Mouse (Mus musculus) megakaryocyte, adult 5-6 weeks (primary cell): ENCODE measurements around the gene Pgpep1l. TPM values are rescaled to one million over a fixed set of nuclear protein-coding genes. Genes with fewer than 3 reads are reported as not detected.
"Not testable (repeated sequence)": the region's sequence is repeated elsewhere in the genome, so short reads cannot be mapped to it uniquely, and the experiment has no call there.

Experiments
- ATAC-seq: 2 replicates; pipeline ENCODE4 v1.8.0; 2016; ENCODE audit warnings: mild to moderate bottlenecking, inconsistent platforms; ENCODE audit not compliant: poor library complexity, severe bottlenecking
- total RNA-seq, 2 experiments: library from RNA; stranded (forward) in 1 of 2; stranded (reverse) in 1 of 2; fragments of 153-499, 151-499 nt in 1 of 2; fragments of 221-1000, 200-1000 nt in 1 of 2; gene quantifications; 2 replicates each; pipeline versions ENCODE4 v1.2.3 to v1.2.4; 2015 to 2017

The Pgpep1l gene
- total RNA-seq (2015) (not detected in 2 replicates), total RNA-seq (2017) (not detected in 2 replicates)

DNA sequence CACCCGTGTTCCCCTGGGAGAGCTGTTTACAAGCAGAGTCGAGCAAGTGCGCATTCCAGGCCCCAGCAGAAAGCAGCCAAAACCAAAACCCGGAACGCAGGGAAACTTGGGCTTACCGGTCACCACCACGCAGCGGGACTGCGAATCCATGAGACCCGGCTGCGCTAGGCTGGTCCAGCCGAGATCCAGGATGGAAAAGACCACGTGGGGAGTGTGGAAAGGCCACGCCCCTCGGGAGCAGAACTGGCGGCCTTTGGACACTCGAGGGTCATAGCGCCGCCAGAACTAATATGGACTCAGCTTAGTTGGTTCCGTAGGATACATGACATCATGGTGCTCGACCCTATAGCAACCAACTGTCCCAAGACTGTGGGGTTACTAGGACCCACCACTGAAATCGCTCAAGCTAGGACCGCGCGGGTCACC lies at the start of gene Pgpep1l:
Gene Pgpep1l (minus strand): TSS at position 206 of the 426 bp plus-strand sequence.
- no peak for ATAC-seq

DNA sequence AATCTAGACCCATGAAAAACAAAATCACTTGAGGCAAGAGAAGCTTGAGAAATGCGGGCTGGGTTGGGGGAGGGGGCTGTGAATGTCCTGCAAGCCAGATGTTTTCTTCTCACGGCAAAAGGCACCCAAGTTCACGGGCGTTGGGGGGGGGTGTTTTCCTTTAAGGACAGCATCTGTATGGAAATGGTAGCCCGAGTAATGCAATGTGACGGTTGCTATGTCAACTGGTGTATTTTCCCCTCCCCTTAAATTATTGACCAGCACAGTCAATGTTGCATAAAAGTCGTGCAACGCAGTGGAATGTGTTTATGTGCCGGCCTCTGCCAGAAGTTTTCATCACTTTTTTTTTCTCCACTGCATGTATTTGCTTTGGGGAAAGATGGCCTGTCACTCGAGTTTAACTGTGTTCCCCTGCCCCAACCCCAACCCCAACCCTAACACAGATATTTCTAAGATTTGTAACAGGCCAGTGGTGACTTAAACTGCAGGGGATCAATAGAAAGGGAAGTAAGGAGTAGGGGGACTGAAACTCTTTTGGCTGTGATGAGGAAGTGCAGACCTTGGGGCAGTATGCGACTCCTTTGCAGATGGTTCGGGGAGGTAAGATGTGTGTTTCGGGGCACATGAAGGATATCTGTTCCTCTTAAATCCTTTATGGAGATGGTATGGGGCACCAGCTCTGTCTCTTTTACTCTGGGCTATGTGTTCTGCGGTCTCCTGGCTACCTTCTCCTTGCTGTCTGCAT lies 49.2 kb upstream of the Pgpep1l start:
- peak; percentile 54; the same call in 1 of the 2 replicates for ATAC-seq

DNA sequence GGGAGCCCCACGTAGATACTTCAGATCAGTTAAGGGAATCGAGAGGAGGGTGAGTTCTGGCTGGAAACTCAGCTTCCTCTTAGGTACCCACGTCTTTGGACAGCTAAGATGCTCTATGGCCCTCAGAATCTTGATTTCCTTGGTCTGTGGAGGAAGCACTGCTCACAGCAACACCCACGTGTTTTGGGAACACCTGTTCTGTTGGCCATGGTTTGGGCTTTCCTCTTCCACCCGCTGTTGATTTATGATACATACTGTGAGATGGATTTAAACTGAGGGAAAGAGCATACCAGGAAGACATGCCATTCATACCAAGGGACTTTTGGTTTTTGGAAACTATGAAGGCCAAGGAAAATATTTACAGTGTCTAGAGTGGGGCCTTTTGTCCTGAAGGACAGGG lies 48.4 kb upstream of the Pgpep1l start:
- no peak for ATAC-seq

DNA sequence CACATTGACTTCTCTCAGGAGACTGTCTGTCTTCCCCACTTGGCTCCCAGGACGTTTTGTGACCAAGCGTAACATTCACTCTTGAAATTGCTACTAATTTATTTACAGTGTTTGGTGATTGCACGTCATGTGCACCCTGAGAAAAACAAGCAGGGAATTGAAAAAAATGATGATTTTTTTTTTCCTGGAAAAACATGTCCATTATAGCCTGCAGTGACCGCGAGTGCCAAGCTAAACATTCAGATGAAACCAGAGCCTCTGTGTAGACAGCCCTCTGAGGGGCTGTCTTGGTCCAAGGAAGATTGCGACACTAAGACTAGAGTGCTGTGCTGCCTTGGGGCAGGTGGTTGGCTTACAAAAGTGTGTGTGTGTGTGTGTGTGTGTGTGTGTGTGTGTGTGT lies 47.4 kb upstream of the Pgpep1l start:
- no peak for ATAC-seq

DNA sequence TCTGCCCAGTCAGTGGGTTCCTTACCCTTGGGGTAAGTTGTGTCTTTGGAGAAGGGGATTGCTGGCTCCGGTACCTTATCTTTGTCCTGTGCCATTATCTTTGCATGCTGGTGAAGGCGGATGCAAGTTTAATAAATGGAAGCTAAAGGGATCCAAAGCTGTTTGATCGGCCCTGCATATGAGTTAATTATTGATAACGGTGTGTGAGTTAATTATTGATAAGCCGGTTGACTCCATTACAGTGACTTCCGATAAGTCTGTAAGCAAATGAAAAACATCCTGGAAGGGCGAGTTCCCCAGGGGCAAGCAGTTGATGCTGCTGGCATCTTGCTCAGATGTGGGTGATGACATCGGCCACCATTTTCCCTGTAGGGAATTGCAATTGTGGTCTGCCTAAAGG lies 42.7 kb upstream of the Pgpep1l start:
- no peak for ATAC-seq

DNA sequence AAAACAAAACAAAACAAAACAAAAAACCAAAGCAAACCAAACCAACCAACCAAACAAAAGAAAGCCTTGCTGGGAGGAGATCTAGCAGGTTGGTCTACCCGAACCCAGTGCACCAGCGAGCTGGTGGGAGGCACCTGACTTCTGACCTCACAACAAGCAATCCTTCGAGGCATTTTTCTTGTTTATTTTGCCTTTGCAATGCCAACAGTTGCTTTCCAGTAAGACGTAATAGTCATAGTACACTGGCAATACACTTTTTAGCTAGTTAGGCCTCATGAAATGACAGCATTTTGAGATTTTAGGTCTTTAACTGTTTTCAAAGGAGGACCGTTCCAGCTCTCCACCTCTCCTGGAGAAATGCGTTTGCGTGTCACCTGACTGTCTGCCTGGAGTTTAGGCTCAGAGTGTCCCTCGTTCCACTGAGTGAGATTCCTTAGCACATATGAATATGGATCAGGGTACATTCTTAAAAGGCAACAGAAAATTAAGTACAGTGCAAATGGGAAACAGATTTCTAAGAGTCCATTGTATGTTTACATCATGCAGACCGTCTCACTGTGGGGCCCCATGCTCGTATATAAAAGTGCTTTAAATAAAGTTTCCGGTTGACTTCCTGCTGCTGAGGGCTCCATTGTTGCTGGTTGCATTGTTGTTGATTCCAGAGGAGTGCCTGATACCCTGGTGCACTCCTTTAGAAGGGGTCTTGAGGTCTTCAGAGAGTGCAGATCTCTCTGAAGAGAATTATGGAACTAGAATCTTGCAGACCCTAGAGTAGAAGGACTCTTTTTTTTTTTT lies 41.9 kb upstream of the Pgpep1l start:
- no peak for ATAC-seq

DNA sequence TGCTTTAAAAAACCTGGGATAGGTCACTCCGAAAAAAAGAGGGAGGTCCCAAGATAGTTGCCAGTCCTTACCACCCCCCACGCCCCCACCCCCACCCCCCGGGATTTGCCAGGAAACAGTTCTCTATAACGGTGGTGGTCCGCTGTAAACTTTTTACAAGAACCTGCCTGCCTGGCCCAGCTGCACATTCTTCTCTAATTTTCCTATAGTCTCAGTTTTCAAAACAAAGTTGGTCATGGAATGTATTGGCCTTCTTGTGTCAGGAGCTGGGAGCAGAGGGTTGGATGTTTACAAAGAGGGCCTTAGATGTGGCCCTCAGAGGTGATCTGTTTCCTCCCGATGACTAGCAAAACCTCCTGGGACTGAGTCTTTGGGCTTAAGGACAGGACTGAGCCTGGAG lies 39.7 kb upstream of the Pgpep1l start:
- ATAC-seq: no peak

DNA sequence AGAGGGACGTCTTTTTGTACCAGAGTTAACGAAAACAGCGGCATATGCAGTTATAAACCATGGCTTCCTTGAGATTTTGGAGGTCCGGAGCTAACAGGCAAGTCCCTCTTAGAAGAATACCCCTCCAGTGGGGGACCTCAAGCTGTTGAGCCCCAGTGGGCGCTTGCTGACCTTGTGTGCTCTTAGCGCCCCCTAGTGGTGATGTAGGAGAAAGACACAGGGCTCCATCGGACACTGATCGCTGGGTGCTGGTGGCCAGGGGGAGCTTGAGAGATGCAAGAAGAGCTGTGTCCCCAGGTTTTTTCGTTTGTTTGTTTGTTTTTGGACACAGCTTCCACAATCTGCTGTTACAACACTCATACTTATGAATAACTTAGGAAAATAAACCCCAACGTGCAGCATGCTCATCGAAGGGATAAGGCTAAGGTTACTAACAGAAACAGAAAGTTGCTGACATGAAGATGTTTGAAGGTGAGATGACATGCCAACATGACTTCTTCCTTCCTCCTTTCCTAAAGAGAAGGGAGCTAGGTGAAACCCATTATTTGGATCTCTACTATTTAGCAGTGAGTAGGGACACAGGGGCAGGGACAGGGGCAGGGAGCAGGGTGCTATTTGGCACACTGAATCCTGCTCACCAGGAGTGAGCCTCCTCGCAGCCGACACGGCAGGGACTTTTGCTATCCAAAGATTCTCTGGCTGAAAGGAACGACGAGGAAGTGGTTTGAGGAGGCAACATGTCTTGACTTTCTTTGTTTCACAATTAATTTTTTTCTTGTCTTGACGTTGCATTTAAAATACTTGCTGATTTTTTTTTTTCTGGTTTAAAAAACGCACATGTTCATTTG lies 38.8 kb upstream of the Pgpep1l start:
- ATAC-seq: peak; percentile 97

DNA sequence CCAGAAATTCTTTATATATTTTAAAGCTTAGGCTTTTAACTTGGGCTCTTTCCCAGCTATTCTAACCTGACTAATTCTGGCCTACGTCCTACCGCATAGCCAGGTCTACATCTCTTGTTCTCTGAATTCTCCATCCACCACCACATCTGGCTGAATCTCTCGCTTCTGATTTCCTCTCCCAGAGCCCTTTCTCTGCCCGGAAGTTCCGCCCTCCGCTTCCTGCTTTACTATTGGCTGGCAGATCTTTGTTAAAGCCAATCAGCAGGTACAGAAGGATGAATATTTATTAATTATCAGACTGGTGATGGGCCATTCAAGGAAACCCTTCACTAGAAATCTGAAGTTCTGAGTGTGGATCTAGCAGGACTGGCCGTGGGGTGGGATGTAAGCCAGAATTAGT lies 37.1 kb upstream of the Pgpep1l start:
- no peak for ATAC-seq

DNA sequence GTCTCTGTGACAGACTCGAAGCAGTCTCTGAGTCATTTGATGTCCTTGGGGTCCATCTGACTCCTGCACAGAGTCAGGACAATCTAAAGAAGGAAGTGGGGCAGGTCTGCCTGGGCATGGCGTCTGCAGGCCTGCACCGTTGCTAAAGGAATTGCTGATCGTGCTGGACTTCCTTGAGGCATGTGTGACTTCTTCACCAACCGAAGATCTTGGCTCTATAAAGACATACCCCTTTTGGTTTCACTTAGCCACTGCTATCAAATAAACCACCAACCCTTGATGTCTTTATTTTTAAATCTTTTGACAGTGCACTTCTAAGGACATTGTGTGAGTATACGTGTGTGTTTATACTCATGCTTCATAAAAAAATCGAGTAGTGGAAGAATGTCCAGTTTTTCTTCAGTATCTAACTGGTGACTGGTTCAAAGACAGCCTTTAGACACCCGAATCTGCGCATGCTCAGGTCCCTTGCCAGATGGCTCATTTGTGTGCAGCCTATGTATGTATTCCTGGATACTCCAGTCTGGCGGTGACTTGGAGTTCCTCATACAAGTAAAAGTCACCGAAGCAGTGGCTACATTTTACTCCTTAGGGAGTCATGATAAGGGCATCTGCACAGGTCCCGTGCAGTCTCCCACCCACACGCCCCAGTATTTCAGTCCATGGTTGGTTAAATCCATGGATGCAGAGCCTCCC lies 34.5 kb upstream of the Pgpep1l start:
- ATAC-seq: no peak

DNA sequence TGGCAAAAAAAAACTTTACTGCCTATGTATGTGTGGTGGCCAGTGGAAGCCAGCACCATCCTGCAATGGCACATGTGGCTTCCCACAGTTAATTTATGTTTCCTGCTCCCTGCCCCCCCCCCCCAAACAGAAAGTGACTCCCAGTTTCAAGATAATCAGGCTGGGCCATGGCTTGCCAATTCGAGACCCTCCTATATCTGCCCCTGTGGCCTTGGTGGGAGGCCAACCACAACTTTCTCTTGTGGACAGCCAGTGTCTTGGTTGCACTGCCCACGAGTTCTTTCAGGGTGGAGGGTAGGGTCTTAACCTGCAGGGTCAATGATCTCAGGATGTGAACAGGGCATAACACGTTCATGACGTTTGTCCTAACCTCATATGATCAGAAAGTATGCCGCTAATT lies 32.5 kb upstream of the Pgpep1l start:
- no peak for ATAC-seq

DNA sequence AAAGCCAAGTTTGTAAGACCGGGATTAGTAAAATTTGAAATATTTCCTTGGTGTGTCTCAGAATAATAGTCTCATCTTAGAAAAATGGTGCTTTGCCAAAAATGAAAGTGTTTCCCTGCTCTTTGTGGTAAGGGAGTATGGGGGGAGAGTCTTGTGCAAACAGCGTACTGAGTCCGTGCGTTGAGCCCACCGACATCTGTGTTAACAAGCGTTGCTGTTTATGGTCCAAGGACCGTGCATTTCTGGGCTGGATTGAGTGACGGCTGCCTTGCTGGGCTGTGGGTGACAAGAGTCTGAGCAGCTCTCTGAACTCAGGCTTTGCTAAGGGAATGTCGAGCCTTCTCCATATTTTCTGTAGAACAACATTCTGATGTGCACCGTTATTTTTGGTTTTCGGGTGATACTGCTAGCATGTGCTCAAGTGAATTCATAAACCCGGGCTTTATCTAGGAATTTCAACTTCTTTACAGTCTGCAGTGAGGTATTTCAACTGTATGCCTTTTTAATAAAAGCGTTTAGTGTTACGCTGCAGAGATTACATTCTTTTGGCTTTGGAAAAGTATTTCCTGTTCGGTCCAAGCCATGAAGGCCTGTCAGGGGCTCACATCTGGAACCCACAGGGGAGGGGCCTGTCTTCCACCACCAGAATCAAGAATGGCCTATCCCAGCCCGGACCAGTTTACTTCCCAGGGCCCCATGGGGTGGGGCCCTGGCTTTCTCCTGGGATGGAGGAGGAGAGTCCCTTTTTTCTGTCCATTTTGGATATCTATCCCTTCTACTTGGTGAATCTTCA lies 30.2 kb upstream of the Pgpep1l start:
- no peak for ATAC-seq

DNA sequence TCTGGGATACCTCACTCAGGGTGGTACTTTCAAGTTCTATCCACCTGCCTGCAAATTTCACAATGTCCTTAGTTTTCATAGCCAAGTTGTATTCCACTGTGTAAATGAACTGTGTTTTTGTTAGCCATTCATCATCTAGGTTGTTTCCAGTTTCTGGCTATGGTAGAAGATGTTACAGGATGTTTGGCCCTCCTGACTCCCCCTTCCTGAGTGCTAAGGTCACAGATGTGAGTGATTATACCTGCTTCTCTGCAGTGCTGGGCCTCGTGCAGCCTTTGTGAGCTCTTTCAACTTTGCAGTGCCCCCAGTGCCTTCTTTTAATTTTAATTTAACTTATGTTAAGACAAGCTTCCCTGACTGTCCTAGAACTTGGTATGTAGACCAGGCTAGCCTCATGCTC lies 27.6 kb upstream of the Pgpep1l start:
- ATAC-seq: no peak

DNA sequence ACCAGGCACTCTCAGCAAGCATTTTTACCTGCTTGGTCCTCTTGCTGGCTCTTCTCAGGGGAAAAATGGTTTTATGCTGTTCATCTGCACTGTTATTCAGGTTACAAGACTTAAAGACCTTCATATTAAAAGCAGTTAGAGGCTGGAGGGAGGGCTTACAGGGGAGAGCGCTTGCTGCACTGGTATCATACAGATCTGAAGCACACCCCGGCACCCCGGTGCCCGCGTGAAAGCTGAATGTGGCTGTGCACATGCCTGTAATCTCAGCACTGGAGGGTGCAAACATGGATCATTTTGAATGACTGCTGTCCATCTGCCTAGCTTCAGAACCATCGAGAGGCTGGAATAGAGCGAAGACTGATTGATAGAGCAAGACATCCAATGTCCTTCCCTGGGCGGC lies 25.0 kb upstream of the Pgpep1l start:
- no peak for ATAC-seq

DNA sequence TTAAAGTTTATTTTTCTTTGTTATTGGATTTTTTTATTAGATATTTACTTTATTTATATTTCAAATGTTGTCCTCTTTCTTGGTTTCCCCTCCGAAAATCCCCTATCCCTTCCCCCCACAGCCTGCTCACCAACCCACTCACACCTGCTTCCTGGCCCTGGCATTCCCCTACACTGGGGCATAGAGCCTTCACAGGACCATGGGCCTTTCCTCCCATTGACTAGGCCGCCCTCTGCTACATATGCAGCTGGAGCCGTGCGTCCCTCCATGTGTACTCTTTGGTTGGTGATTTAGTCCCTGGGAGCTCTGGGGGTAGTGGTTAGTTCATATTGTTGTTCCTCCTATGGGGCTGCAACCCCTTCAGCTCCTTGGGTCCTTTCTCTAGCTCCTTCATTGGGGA lies 24.0 kb upstream of the Pgpep1l start:
- ATAC-seq: not testable (repeated sequence)

DNA sequence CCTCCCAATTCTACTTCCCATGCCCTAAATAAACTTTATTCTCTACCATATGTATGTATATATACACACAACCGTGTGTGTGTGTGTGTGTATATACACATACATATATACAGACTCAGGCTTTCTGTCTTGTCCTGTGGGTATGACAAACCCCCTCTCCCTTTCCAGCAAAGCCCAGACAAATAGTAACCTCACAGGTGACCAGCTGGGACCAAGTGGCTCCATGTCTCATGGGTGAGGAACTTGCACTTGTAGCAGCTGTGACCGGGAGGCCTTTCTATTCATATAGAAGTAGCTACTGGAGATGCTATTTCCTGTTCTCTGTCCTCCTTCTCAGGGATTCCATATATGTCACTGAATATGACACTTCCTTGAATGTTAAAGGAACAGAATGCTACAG lies 23.5 kb upstream of the Pgpep1l start:
- ATAC-seq: no peak

DNA sequence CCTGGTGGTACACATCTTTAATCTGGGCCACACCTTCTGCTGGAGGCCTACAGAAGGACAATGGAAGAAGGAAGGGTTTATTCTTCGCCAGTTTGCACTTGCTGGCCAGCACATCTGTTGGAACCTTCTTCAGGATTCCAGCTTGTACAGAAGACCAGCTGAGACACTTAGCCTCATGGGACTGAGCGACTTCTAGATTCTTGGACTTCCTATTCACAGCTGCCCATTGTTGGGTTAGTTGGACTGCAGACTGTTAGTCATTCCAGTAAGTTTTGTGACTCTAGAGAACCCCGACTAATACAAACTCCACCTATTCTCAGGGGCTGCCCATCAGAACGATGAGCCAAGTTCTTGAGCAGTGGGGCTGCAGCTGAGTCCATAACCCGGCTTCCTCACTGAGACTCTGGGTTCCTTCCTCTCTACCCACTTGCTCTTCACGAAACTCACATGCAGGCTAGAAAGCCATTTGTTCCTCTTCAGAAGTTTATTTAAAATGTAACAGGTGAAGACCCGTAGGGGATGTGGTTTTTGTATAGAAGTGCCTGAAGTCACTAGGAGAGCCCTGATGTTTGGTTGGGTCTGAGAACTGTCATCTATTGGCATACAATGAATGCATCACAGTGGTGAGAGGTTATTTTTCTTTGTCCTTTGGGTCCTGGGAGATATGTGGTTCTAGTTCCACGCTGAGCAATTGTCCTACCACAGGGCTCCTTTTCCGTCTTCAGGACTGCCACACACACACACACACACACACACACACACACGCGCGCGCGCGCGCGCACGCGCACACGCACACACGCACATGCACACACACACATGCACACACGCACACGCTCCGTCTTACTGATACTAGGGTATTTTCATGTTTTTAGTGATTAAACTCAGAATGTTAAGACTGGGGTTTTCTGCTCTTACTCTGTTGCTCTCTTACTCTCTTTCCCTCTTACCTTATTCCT lies 22.8 kb upstream of the Pgpep1l start:
- no peak for ATAC-seq

DNA sequence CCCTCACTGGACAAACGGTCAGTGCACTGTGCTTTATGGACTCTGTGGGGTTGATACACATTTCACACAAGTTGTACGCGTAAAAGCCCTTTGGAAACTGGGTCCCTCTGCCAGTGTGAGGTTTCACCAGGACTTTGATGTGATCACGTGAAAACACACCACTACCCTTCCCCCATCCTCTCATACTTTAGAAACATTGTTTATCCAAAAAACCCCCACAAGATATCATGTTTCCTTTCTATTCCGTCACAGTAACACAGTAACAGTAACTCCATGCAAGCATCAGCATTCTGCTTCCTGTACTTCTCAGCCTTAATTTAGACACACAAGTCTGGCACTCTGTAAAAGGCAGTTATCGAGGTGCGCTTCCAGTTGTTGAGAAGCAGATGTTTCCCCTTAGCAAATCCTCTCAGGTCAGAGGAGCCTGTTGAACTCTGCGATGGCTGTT lies 21.8 kb upstream of the Pgpep1l start:
- ATAC-seq: no peak

DNA sequence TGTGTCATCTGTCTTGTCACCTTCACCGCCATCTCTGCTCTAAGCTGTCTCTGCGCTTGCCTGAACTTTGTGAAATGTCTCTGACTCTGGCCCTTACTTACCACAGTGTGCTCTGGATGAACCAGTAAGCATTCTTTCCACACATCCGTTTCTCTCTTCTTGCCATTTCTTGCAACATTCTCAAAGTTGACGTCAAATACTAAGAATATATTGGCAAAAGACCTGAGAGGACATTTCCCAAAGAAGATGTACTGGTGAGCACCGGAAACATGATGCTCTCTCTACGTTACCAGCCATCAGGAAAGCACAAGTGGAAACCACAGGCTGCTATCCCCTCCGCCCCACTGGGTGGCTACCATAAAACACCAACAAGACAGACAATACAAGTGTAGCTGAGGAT lies 19.7 kb upstream of the Pgpep1l start:
- ATAC-seq: peak; percentile 69
